Comparison of ENCODE assay signal across 14 mouse cellular contexts in the genomic region with DNA sequence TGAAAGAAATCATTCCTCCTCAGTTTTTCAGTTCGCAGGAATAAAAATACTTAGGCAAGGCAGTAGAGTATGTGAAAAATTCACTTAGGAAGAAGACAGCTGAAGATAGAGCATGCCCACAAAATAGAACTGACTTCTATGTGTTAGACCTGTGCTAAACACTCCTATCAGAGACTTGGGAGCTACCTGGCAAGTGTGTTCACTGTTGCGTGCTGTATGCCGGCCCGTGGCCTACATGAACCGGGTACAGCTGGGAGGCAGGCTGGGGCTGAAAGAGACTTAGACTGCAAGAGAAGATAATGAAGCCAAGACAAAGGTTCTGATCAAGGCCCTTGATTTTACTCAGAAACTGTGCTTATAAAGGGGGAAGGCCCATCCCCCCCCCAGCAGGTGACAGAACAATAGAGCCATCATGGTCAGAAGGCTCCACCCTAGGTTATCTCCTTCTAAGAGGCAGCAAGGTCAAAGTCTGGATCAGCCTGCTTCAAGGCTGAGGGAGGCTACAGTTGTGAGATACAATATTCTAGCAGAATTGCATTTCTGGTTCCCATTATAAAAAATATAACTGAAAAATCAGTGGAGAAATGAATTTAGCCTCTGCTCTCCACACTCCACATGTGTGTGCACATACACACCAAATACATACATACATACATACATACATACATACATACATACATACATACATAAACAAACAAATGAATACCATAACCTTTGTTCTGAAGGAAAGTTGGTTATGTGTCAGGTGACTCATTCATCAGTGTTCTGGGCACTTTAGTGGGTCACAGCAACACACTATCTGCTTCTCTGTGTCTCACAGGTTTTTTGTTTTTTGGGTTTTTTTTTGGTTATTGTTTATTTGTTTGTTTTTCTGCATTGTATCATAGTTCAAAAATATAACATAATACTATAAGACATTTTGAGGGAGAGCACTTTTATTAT. TPM values are rescaled to one million over a fixed set of nuclear protein-coding genes. Genes with fewer than 3 reads are reported as not detected.
"Had no signal": no experiment of that assay in that cellular context is flagged by ENCODE, and none has a peak within 500 bp of the region (broad histone marks: within the 10 kb centered on the region; RNA-seq: fewer than 3 reads in every experiment).

No protein-coding gene starts in this region.

- ATAC-seq: lung, postnatal 0 days; midbrain, embryonic 13.5 days had no signal

- H3K27me3 ChIP-seq: limb, embryonic 12.5 days; midbrain, embryonic 13.5 days; stomach, embryonic 15.5 days had no signal

- H3K4me3 ChIP-seq: limb, embryonic 12.5 days; midbrain, embryonic 13.5 days; stomach, embryonic 15.5 days had no signal

- H3K9ac ChIP-seq: limb, embryonic 12.5 days; midbrain, embryonic 13.5 days; stomach, embryonic 15.5 days had no signal

- H3K9me3 ChIP-seq: limb, embryonic 12.5 days; midbrain, embryonic 13.5 days; stomach, embryonic 15.5 days had no signal

- DNase-seq: kidney, adult 9 months; kidney, postnatal 4 days; layer of hippocampus, postnatal 36 days; lung, adult 2 months; lung, postnatal 36 days; right cerebral cortex, postnatal 14 days; thymus, adult 2 months; thymus, postnatal 25 days had no signal

- H3K4me2 ChIP-seq: limb, embryonic 12.5 days; midbrain, embryonic 13.5 days; stomach, embryonic 15.5 days had no signal

- H3K36me3 ChIP-seq: limb, embryonic 12.5 days; midbrain, embryonic 13.5 days; stomach, embryonic 15.5 days had no signal

- H3K27ac ChIP-seq: kidney, postnatal 0 days; limb, embryonic 12.5 days; midbrain, embryonic 13.5 days; stomach, embryonic 15.5 days had no signal

- H3K4me1 ChIP-seq: limb, embryonic 12.5 days; midbrain, embryonic 13.5 days; stomach, embryonic 15.5 days had no signal

RNA-seq across cellular contexts. Expression of gene Sfrp4, which starts 8.1 kb away (rescaled TPM):
- polyA plus RNA-seq: testis, adult 2 months had no signal
